Mouse (Mus musculus): Measurements from ENCODE around the gene Ank. TPM values are rescaled to one million over a fixed set of nuclear protein-coding genes. Genes with fewer than 3 reads are reported as not detected.

Gene Ank
- polyA plus RNA-seq, 1 experiment from 2014 or later, result 9.3 TPM

- no peaks in the 10 kb centered on the region for H3K9me3 ChIP-seq (ENCODE audit: low read length)
- no peaks in the 10 kb centered on the region for H3K36me3 ChIP-seq (ENCODE audit: insufficient read depth, low read length)
- no peak overlapping the region for H3K4me2 ChIP-seq (replicated peaks; ENCODE audit: low read depth, low read length)
- DNase-seq (ENCODE audit: low spot score), result no peak
- no peak for ATAC-seq
- H3K4me1 ChIP-seq (ENCODE audit: insufficient read depth, low read depth, low read length), result no peaks in the 10 kb centered on the region
- H3K27ac ChIP-seq (ENCODE audit: low read length), result no peak overlapping the region
- TF ChIP-seq CTCF (IDR thresholded peaks at IDR 0.05) (no peak), EP300 (IDR thresholded peaks at IDR 0.05) (no peak)
- no peak overlapping the region for H3K4me3 ChIP-seq (ENCODE audit: low read depth, low read length)
- no peaks in the 10 kb centered on the region for H3K27me3 ChIP-seq (replicated peaks; ENCODE audit: insufficient read depth, low read length)
- WGBS, result 89% methylated on average over 19 of the region's 19 CpGs
- H3K9ac ChIP-seq (replicated peaks; ENCODE audit: low read depth), result no peak overlapping the region
Measured at GRCm38 (mm10) chr15:27551117-27552114, 84.9 kb downstream of the Ank start.

GRCm38 (mm10) chr15:27552129-27552700 is 85.7 kb downstream of the Ank start:
- H3K9me3 ChIP-seq (ENCODE audit: low read length), result no peaks in the 10 kb centered on the region
- WGBS, result 80% methylated on average over 10 of the region's 10 CpGs
- H3K27me3 ChIP-seq (replicated peaks; ENCODE audit: insufficient read depth, low read length), result no peaks in the 10 kb centered on the region
- H3K9ac ChIP-seq (replicated peaks; ENCODE audit: low read depth), result no peak overlapping the region
- ATAC-seq (no peak), DNase-seq (ENCODE audit: low spot score) (no peak)
- H3K4me2 ChIP-seq (replicated peaks; ENCODE audit: low read depth, low read length), result no peak overlapping the region
- H3K4me1 ChIP-seq (ENCODE audit: insufficient read depth, low read depth, low read length), result no peaks in the 10 kb centered on the region
- H3K4me3 ChIP-seq (ENCODE audit: low read depth, low read length), result no peak overlapping the region
- no peaks in the 10 kb centered on the region for H3K36me3 ChIP-seq (ENCODE audit: insufficient read depth, low read length)
- H3K27ac ChIP-seq (ENCODE audit: low read length), result no peak overlapping the region
- TF ChIP-seq EP300 (IDR thresholded peaks at IDR 0.05) (no peak), CTCF (IDR thresholded peaks at IDR 0.05) (no peak)

- no peak overlapping the region for H3K9ac ChIP-seq (replicated peaks; ENCODE audit: low read depth)
- no peak overlapping the region for H3K27ac ChIP-seq (ENCODE audit: low read length)
- ATAC-seq (no peak), DNase-seq (ENCODE audit: low spot score) (no peak)
- no peaks in the 10 kb centered on the region for H3K27me3 ChIP-seq (replicated peaks; ENCODE audit: insufficient read depth, low read length)
- WGBS, result 85% methylated on average over 5 of the region's 5 CpGs
- H3K36me3 ChIP-seq (ENCODE audit: insufficient read depth, low read length), result no peaks in the 10 kb centered on the region
- TF ChIP-seq EP300 (IDR thresholded peaks at IDR 0.05) (no peak), CTCF (IDR thresholded peaks at IDR 0.05) (no peak)
- H3K4me3 ChIP-seq (ENCODE audit: low read depth, low read length), result no peak overlapping the region
- no peaks in the 10 kb centered on the region for H3K9me3 ChIP-seq (ENCODE audit: low read length)
- H3K4me2 ChIP-seq (replicated peaks; ENCODE audit: low read depth, low read length), result no peak overlapping the region
- H3K4me1 ChIP-seq (ENCODE audit: insufficient read depth, low read depth, low read length), result no peaks in the 10 kb centered on the region
Measured at GRCm38 (mm10) chr15:27553554-27553953, 87.1 kb downstream of the Ank start.

DNA sequence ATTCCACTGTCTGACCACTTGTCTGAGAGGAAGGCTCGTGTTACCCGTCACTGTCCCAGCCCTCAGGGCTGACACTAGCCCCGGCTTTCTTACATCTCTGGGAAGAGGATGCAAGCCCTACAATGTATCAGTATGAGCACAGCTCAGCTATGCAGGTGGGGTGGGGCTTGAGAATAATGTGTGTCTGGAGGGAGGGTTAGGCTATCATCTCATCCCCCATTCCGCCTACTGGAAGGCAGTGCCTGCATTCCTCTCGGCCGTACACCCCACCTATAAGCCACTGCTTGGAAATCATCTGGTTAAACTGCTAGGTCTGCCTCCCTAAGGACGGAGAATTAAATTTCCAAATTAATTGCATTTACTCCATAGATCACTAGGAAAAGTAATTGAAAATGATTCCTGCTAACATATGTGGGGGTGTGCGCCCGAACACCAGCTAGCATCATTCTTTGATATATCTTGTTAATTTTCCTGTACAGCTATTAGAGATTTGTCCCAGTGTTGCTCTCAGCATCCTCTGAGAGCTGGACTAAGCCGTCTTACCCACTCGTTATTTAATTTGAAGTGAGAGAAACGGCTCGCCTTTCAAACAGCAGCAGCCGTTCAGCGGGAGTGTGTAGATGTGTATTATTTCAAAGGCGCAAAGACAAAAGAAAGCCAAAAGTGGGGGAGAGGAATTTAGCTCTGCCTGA is 92.1 kb downstream of the Ank start:
- no peak overlapping the region for H3K4me3 ChIP-seq (ENCODE audit: low read depth, low read length)
- H3K4me1 ChIP-seq (ENCODE audit: insufficient read depth, low read depth, low read length), result no peaks in the 10 kb centered on the region
- DNase-seq (ENCODE audit: low spot score) (no peak), ATAC-seq (no peak)
- H3K27ac ChIP-seq (ENCODE audit: low read length), result no peak overlapping the region
- H3K36me3 ChIP-seq (ENCODE audit: insufficient read depth, low read length), result no peaks in the 10 kb centered on the region
- H3K4me2 ChIP-seq (replicated peaks; ENCODE audit: low read depth, low read length), result no peak overlapping the region
- H3K9me3 ChIP-seq (ENCODE audit: low read length), result no peaks in the 10 kb centered on the region
- 70% methylated on average over 16 of the region's 16 CpGs for WGBS
- no peaks in the 10 kb centered on the region for H3K27me3 ChIP-seq (replicated peaks; ENCODE audit: insufficient read depth, low read length)
- TF ChIP-seq CTCF (IDR thresholded peaks at IDR 0.05) (no peak), EP300 (IDR thresholded peaks at IDR 0.05) (no peak)
- H3K9ac ChIP-seq (replicated peaks; ENCODE audit: low read depth), result no peak overlapping the region

DNA sequence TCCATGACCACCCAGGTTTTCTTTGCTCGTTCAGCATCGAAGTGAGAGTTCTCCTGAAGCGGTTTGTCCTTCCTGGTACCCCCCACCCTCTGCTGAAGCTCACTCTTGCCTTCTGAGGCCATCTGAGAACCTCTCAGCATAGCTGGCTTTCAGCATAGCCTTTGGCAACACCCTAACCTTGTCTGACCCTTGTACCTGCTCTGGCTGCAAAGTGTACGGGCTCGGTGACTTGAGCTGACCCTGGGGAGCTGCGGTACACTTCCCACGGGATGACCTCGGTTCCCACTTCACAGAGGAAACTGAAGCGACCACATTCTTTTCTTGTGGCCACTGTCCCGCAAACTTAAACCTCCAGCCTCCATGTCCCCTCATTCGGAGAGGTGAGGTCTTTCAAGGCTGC is 93.8 kb downstream of the Ank start:
- WGBS, result 65% methylated on average over 11 of the region's 11 CpGs
- no peak for DNase-seq (ENCODE audit: low spot score)
- Histone ChIP-seq H3K4me3 (ENCODE audit: low read depth, low read length) (no peak overlapping the region), H3K27ac (ENCODE audit: low read length) (no peak overlapping the region), H3K36me3 (ENCODE audit: insufficient read depth, low read length) (no peaks in the 10 kb centered on the region), H3K9me3 (ENCODE audit: low read length) (no peaks in the 10 kb centered on the region), H3K27me3 (replicated peaks; ENCODE audit: insufficient read depth, low read length) (no peaks in the 10 kb centered on the region), H3K4me1 (ENCODE audit: insufficient read depth, low read depth, low read length) (no peaks in the 10 kb centered on the region), H3K4me2 (replicated peaks; ENCODE audit: low read depth, low read length) (no peak overlapping the region), H3K9ac (replicated peaks; ENCODE audit: low read depth) (no peak overlapping the region)
- ATAC-seq, result no peak
- TF ChIP-seq EP300 (IDR thresholded peaks at IDR 0.05) (no peak), CTCF (IDR thresholded peaks at IDR 0.05) (no peak)
